Mouse (Mus musculus) embryo, embryonic 10.5 days (tissue): Measurements from ENCODE around the gene Lin7b.

Experiments used
- DNase-seq: peaks from one replicate; pipeline ENCODE4 v3.0.0-alpha.2; 2015; ENCODE audit warnings: low spot score

Lin7b gene

DNA sequence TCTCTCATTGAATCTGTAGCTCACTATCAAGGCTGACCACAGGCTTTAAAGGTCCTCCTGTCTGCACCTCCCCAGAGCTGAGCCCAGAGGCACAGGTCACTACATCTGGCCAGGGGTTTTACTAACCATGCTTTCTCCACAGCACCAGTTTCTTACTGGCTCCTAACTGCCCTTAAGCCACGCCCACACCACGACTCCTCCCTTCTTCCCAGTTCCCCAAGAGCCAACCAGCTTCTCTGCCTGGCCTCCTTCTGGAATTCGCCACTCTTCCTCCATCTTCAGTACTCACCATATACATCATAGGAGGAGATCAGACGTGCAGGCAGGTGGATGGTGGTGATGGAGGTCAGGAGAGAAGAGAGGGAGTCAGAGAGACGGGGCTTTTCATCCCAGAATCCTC, 17.3 kb downstream of the Lin7b start:
- no peak for DNase-seq

DNA sequence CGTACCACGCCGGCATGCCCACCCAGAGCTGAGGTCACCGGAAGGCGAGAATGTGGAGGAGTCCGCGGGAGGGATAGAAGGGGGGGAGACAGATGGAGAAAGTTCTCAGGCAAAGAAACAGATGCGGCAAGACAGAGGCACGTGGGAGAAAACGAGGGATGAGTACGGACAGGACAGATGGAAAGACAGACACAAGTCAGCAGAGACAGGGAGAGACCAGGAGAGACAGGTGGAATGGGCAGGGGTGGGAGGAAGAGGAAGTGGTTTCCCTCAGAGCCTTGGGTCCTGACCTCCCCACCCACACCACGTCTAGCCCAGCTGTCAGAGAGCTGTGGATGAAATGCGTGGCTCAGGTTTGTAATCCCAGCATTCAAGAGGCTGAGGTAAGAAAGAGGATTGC, 23.5 kb downstream of the Lin7b start:
- DNase-seq, result no peak

DNA sequence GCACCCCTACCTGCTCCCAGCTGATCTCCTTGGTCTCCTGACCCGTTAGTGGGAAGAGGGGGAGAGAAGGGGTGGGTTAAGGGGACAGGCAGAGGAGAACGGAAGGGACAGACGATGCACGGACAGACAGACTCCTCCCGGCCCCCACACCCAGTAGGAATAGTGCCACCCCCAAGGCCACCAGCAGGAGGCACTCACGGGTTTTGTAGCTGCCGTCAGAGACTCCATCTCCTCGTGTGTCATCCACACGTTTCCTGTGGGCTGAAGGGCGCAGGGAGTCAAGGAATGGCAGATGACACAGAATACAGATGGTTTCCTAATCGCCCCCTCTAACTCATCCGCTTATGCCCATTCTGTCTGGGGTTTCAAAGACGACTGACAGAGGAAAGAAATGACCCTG, 26.8 kb downstream of the Lin7b start:
- peak; percentile 26 for DNase-seq

DNA sequence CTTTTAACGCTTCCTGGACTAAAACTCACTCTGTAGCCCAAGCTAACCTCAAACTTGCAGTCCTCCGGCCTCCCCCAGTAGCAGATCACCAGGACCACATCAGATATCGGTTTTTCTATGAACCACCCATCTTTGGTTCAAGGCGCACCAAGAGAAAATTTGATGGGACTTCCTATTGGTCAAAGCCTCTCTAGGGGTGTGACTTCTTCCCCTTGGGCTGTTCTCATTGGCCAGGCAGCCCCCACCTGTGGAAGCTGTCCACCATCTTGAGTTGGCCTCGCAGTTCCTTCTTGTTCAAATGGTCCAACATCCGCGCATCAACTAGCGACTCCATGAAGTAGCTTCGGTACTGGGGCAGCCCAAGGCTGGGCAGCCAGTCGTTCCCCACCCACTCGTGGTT, 28.3 kb downstream of the Lin7b start:
- DNase-seq, result no peak

DNA sequence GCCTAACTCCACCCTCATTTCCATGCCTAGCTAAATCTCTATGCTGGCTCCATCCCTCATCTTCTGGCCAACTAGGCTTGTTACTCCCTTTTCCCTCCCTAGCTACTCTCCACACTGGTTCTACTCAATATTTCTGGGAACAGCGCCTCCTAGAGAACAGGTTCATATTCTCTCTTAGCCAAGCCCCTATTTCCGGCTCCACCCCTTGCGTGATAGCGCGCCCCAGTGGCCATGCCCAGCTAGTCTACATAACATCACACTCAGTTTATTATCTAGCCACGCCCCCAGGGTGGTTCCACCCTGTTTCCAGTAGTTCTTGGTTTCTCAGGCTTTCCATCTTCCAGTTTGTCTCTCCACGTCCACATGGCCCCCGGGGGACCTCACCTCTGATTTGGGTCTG, 29.1 kb downstream of the Lin7b start:
- peak; percentile 92 for DNase-seq

DNA sequence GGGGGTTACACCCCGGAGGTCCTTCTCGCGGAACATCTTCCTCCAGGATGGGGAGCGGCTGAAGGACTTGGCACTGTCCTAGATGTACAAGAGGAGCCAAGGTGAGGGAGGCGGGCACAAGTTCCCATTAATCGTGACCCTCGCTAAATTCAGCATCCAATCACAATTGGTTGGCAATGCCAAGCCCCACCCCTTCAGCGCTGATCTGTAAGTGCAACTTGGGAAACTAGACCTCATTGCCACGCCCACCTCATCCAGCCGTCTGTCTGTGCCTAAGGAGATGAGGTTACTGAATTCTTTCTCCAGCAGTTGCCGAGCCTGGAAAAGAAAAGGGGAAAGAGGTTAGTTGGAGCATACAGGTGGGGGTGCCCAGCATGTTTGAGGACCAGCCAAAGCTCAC, 29.7 kb downstream of the Lin7b start:
- peak; percentile 89 for DNase-seq

DNA sequence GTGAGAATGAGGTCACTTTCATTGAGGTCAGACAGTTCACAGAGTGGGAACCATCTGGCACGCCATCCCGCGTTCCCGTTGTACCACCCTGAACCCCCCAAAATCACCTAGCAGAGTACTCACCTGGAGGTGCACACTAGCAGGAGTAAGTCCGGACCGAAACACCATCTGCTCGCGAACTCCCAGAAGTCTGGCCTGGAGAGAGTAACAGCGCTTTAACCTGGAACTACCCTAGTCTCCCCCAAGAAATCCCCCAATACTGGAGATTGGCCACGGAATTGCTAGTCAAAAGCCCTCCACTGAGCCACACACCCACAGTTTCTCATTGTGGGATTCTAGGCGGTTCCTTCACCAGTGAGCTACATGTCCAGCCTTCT, 30.3 kb downstream of the Lin7b start:
- no peak for DNase-seq

DNA sequence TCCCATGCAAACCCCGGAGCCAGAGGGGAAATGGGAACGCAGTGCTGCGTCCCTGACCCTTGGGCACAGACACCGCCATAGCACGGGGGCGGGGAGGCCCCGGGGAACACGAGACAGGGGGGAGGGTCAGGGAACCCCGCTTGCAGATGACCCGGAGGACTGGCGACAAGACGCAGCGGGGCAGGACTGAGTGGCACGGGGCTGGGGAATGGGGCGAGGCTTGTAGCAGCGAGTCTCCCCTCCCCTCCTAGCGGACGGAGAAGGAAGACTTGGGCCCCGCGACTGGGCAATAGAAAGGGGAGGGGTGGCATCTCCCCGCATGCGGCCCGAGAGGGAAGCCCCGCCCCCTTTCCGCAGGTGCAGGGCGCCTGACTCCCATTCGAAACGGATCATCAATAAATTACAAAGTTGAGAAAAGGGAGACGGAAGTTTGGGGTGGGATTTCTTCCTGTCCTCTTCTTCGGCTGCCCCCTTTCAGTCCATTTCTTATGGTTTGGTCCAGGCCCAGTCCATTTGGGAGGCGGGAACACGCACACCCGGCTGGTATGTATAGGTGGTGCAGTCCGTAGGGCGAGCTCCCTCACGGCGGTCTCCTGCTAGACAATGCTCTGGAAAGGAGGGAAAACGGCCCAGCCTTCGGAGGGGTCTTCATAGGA, 30.8 kb downstream of the Lin7b start:
- peak; percentile 89 for DNase-seq

DNA sequence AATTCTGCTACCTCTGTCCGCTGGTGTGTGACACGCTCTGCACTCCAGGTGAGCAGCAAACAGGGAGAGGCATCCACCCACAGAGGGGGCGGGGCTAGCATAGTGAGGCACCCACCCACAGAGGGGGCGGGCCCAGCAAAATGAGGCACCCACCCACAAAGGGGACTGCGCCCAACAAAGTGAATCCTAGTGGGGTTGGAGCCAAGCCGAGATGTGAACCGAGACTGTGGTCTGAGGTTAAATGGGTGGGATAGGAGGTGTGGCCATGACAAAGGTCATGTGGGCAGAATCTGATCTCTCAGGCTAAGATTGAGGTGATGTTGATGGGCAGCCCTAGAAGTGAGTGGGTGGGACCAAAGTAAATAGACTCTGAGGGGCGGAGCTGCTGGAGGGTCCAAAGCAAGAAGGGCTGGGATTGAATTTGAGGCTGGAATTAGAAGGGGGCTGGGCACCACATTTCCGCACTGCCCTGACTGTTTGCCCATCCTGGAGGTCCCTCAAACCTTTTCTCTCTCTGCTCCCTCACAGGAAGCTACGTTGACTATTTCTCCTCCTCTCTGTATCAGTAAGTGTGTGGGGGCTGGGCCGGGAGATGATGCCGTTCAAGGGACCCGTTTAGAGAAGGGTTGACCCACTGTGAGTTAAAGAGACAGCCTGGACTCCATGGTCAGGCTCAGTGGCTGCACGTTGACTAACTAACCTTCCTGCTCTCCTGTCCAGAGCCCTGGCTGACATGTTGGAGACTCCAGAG, 32.0 kb downstream of the Lin7b start:
- peak; percentile 70 for DNase-seq

DNA sequence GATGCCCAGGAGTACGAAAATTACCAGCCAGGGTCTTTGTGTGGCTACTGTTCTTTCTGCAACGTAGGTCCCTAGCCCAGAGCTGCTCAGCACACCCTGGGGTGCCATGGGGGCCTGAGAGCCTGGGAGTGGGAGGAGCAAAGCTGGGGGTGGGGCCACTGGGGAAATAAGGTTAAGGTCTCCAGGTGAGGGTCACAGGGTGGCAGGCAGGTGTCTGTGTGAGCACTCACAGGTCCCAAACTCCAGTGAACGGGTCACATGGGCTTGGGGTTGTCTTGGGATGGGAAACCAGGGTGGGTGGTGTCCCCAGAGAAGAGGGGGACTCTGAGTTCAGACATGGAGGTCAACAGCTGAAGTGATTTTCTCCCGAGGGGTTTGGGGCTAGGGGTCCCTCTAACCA, 32.9 kb downstream of the Lin7b start:
- DNase-seq, result no peak

DNA sequence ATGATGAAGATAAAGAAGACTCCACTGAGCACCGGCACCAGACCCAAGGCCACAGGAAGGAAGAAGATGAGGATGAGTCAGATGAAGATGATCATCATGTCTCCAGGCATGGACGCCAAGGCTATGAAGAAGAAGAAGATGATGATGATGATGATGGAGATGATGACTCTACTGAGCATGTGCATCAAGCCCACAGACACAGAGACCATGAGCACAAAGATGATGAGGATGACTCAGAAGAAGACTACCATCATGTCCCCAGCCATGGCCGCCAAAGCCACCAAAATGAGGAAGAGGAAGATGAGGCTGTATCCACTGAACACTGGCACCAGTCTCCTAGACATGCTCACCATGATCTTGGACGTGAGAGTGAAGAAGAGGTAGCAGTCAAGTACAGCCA, 34.1 kb downstream of the Lin7b start:
- no peak for DNase-seq

DNA sequence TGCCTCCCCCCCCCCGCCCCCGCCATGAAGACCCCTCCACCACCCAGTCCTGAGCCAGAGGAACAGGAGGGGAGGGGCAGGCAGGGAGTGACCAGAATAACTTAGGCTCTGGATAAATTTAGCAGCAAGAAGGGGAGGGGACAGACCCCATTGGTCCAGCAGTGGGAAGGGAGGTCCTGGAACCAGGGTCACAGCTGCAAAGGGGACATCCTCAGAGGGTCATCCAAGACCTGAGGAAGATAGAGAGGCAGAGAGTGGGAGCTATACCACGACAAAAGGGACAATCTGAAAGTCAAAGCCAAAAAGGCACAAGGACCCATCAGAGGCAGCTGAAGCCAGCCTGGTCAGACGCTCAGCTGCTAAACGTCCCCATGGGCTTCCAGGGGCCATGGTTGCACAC, 35.3 kb downstream of the Lin7b start, which contains the start of gene Hrc:
Gene Hrc, plus strand, starts transcription at position 235 of the 400 bp plus-strand sequence.
- no peak for DNase-seq

DNA sequence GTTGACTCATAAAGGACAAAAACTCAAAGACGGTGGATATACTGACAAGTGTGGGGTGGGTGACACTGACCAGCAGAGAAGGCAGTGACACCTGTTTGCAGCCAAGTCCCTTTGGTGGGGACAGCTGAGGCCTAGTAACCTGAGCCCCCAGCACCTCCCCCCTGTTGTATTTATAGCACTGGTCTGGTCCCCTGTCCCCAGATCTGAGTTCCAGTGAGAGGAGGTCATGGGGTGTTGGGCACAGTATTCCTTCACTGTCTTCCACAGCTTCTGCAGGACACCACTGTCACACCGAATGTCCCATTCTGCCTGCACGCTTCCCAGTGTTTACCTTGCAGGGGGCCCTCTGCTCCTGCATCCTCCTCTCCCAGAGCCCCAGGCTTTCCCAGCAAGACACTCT, 35.8 kb downstream of the Lin7b start:
- DNase-seq, result peak; percentile 29

DNA sequence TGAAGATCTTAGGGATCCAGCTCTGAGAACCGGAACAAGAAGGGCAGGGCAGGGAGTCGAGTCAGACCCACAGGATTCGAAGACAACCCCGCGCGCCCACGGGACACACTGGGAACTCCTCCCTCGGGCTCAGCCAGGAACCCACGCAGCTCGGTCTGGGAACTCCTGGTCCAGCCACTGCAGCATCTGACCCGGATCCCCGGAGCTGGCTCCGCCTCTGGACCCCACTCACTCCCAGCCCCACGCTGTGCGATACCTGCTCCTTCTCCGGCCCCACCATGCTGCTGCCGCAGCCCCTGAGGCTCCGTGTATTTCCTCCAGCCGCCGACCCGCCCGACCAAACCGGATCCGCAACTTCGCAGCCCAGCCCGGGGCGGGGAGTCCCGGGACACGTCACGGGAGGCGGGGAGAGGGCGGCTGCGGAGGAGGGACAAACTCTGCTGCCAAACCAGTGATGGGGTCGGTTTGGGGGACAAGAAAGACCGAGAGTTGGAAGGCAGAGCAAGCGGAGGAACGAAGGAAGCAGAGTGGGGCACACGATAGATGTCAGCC, 36.9 kb downstream of the Lin7b start, which contains the start of gene Trpm4:
Gene Trpm4, minus strand, starts transcription at position 350 of the 552 bp plus-strand sequence.
- DNase-seq, result peak; percentile 85

DNA sequence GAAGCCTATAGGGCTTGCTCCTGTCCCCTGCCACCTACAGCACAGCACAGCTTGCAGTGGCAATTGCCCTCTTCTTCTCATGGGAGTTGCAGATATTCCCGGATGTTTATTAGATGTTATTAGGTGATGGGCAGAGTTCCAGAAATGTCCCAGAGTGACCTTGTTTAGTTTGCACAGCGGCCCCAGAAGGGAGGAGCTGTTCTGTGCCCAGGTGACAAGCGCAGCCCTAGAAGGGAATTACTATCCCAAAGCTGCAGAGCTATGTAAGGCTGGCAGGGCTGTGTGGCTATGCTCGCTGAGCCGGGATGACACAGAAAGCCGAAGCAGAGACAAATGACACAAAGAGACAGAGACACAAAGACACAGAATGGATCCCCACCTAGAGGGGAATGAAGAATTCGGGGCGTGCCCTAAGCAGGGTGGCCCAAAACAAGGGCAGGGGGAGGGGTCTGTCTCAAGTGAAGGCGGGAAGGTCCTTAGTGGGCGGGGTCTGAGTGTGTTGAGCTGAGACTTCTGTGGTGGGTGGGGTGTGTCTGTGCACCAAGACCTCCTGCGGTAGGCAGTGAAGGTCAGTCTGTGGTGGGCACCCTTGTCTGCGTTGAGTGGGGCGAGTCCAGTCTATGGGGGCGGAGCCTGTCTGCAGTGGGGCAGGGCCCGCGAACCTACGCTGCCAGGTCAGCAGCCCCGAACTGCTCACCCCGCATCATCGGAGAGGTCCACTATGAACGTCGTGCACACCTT, 37.5 kb downstream of the Lin7b start:
- peak; percentile 87 for DNase-seq

DNA sequence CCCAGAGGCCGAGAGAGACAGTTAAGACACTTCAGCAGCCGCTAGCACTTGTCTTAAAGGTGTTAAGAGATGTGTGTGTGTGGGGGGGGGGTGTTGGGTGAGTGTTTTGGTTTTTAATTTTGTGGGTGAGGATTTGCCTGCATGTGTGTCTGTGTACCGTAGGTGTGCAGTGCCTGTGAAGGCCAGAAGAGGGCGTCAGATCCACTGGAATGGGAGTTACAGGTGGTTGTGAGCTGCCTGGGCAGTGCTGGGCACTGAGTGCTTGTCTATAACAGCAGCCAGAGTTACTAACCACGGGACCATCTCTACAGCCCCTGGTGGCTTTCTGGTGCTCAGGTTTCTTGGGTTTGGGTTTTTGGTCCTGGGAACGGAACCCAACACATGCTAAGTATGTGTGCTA, 38.9 kb downstream of the Lin7b start:
- DNase-seq, result no peak

DNA sequence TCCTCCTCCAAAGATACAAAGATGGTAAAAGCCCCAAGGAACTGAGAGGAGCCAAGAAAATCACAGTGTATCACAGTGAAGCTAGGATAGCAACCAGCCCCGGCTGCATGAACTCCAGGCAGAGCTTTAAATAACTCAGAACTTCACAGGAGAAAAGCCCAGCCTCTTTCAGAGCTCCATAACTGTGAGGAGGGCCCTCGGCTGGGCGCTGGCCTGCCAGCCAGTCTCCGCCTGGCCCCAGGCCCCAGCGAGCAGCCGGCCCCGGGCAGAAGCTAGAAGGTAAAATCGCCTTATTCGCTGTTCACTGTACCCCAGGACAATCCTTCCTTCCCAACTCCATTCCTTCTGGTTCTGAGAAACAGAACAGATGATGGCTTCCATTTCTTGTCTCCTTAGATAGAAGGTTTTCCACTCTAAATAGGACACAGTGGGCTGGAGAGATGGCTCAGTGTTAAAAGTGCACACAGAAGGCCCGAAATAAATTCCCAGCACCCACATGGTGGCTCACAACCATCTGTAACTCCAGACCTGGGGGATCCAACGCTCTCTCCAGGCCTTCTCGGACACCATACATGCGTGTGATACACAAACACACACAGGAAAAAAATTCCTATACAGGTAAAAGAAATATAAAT, 41.4 kb downstream of the Lin7b start:
- DNase-seq, result no peak

DNA sequence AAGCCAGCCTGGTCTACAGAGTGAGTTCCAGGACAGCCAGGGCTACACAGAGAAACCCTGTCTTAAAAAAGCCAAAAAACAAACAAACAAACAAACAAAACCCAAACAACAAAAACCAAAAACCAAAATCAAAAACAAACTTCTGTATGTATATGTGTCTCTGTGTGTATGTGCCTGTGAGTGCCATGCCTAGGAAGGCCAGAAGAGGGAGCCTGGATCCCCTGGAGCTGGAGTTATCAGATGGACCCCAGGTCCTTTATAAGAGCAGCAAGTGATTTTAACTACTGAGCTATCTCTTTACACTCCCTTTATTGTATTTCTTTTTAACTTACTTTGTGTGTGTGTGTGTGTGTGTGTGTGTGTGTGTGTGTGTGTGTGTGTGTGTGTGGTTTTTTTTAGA, 44.6 kb downstream of the Lin7b start:
- no peak for DNase-seq

DNA sequence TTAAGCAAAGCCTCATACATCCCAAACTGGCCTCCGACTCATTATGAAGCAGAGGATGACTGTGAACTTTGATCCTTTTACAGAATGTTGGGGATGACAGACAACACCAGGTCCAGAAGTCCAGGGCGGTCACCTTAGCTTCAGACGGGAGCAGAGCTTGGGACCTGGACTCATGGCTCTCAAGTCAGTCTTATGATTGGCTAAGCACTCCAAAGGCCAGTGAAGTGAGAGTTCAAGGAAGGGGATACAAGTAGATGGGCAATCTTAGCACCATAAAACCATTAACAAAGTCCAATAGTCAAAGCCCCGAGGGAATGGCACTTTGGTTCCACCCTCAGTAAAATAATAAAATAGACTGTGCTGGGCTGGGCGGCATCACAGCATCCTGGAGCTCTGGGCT, 47.3 kb downstream of the Lin7b start:
- DNase-seq, result no peak

DNA sequence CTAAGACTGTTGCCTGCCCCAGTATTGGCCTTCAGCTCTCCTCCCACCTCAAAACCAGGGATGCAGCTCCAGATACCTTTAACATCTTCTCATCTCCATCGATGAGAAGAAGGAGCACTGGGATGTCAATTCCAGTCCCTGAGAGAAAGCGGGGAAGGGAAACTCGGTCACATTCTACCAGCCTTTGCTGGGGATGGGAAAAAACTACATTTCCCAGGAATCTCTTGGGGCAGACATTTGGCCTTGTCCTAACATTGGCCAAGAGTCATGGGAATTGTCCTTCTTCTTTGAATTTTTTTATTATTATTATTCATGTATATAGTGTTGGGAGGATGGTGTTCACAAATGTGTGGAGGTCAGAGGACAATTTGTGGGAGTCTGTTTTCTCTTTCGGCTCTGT, 48.1 kb downstream of the Lin7b start:
- no peak for DNase-seq
